Mouse (Mus musculus) adrenal gland, adult 2 months (tissue): ENCODE data around the gene Uhmk1. TPM values are rescaled to one million over a fixed set of nuclear protein-coding genes. Genes with fewer than 3 reads are reported as not detected.

Experiments
- polyA plus RNA-seq: library from polyadenylated mRNA; depleted of rRNA; stranded (reverse); fragments of >200 nt; gene quantifications from 2 replicates; pipeline ENCODE4 v1.2.3, GENCODE M21; 2012; rRNA removed
- total RNA-seq, 2 experiments: library from RNA; stranded (reverse); gene quantifications; 2 replicates each; pipeline ENCODE4 v1.2.3; 2021

Gene Uhmk1
- total and polyA plus RNA-seq, 3 experiments = 8.3 to 65.4 (median 60.6) TPM

Other genes with a start within 250 kb of the Uhmk1 start
- 100 to 1,000 TPM in 1 of 2 experiments, 10 to 100 TPM in 1; 11.0 to 126 TPM for gene Hsd17b7, start 246.2 kb downstream of the Uhmk1 start, total RNA-seq
- 4.6 and 10.8 TPM in 2 replicates for gene Hsd17b7, start 246.2 kb downstream of the Uhmk1 start, polyA plus RNA-seq
- 10 to 100 TPM; 17.2 to 23.0 TPM for gene Ddr2, start 104.6 kb downstream of the Uhmk1 start, total RNA-seq
- 2.7 and 3.3 TPM in 2 replicates for gene Ddr2, start 104.6 kb downstream of the Uhmk1 start, polyA plus RNA-seq
- gene Uap1, start 40.4 kb downstream of the Uhmk1 start, total RNA-seq = 10 to 100 TPM; 42.3 to 47.2 TPM
- 7.0 and 7.5 TPM in 2 replicates for gene Uap1, start 40.4 kb downstream of the Uhmk1 start, polyA plus RNA-seq
- gene Sh2d1b2, start 17.4 kb upstream of the Uhmk1 start, total RNA-seq = not detected
- gene Sh2d1b2, start 17.4 kb upstream of the Uhmk1 start, polyA plus RNA-seq = not detected in 2 replicates
- gene Sh2d1b1, start 61.9 kb upstream of the Uhmk1 start, total RNA-seq = under 1 TPM; 0.55 to 0.69 TPM
- 0.15 and 0.16 TPM in 2 replicates for gene Sh2d1b1, start 61.9 kb upstream of the Uhmk1 start, polyA plus RNA-seq
- gene Gm7694, start 90.9 kb upstream of the Uhmk1 start, total RNA-seq = 1 to 10 TPM; 9.5 to 9.6 TPM
- 5.3 and 7.5 TPM in 2 replicates for gene Gm7694, start 90.9 kb upstream of the Uhmk1 start, polyA plus RNA-seq
- not detected for gene Spata46, start 93.4 kb upstream of the Uhmk1 start, total RNA-seq
- gene Spata46, start 93.4 kb upstream of the Uhmk1 start, polyA plus RNA-seq = not detected in 2 replicates